Mouse (Mus musculus) hindbrain, embryonic 12.5 days (tissue): ENCODE data around the gene Dennd2c. TPM values are rescaled to one million over a fixed set of nuclear protein-coding genes. Genes with fewer than 3 reads are reported as not detected.
"Not testable (repeated sequence)": the region's sequence is repeated elsewhere in the genome, so short reads cannot be mapped to it uniquely, and the experiment has no call there.

Experiments
- ATAC-seq: fragments of 200-750 bp; cut with Nextera tagmentation; 2 replicates; pipeline ENCODE4 v1.8.0; 2017; ENCODE audit warnings: moderate TSS enrichment; ENCODE audit not compliant: low FRiP score
- H3K27ac ChIP-seq: fragments of 300-500 bp; sonication (generic); 2 replicates; pipeline ENCODE4 v1.5.1; 2016; ENCODE audit warnings: mild to moderate bottlenecking
- H3K27me3 ChIP-seq: fragments of 300-500 bp; sonication (generic); 2 replicates; pipeline ENCODE4 v1.6.1; 2016; ENCODE audit warnings: mild to moderate bottlenecking
- H3K36me3 ChIP-seq: fragments of 300-500 bp; sonication (generic); 2 replicates; pipeline ENCODE4 v1.6.1; 2016; ENCODE audit warnings: mild to moderate bottlenecking
- H3K4me1 ChIP-seq: fragments of 300-500 bp; sonication (generic); 2 replicates; pipeline ENCODE4 v1.6.1; 2016
- H3K4me2 ChIP-seq: fragments of 300-500 bp; sonication (generic); replicated peaks from 2 replicates; pipeline ENCODE4 v1.6.1; 2016; ENCODE audit warnings: mild to moderate bottlenecking
- H3K4me3 ChIP-seq: fragments of 300-500 bp; sonication (generic); 2 replicates; pipeline ENCODE4 v1.5.1; 2016; ENCODE audit warnings: mild to moderate bottlenecking
- H3K9ac ChIP-seq: fragments of 300-500 bp; sonication (generic); 2 replicates; pipeline ENCODE4 v1.6.1; 2016; ENCODE audit warnings: mild to moderate bottlenecking, moderate library complexity
- H3K9me3 ChIP-seq: fragments of 300-500 bp; sonication (generic); replicated peaks from 2 replicates; pipeline ENCODE4 v1.6.1; 2016; ENCODE audit warnings: mild to moderate bottlenecking
- WGBS: fragments of 180-500 bp; shearing (Covaris S2); methylation state at CpG from one replicate; pipeline ENCODE4 v1.1.7; 2016; 5-methylcytosine and 5-hydroxymethylcytosine counted together
- polyA plus RNA-seq: library from polyadenylated mRNA; unstranded; fragments of >200 nt; fragmentation: Nextera tagmentation; extraction: Ambion mirVana; gene quantifications from 2 replicates; pipeline ENCODE4 v1.2.1, GENCODE M21; 2016

The Dennd2c gene
- polyA plus RNA-seq, 1 experiment from 2014 or later: 3.6 TPM

DNA sequence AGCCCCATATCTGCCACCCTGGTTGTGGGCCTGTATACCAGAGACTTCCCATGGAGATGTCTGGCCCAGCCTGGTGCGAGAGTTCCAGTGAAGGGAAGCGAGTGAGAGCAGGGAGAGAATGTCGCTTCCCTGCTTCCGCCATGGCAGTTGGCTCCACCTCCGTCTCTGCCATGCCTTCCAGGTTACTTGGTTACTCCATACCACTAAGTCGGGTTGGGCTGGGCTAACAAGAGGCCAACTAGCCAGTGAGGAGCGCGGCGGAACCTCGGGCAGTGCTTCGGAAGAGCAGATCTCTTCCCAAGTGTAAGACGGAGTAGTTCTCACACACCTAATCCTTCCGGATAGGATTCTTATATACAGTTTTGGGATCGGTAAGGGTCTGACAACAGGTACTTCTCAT is 80.4 kb downstream of the Dennd2c start:
- Histone ChIP-seq H3K9me3 (no peaks in the 10 kb centered on the region), H3K4me2 (no peak overlapping the region), H3K27me3 (no peaks in the 10 kb centered on the region), H3K4me3 (no peak overlapping the region), H3K36me3 (peaks cover 14% of the 10 kb centered on the region), H3K9ac (no peak overlapping the region), H3K4me1 (no peaks in the 10 kb centered on the region), H3K27ac (no peak overlapping the region)
- ATAC-seq: no peak
- WGBS: 81% methylated on average over 14 of the region's 14 CpGs

DNA sequence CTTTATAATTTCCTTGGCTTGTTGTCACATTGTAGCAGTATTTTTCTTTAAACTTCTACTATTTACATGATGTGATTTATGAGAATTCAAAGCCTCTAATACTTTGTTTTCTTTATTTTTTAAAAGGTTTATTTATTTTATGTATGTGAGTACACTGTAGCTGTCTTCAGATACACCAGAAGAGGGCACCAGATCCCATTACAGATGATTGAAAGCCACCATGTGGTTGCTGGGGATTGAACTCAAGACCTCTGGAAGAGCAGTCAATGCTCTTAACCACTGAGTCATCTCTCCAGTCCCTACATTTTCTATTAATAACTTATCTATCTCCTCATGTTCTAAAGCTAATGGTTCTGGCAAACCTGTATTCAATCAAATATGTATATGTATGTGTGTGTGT is 82.1 kb downstream of the Dennd2c start:
- H3K27me3 ChIP-seq, H3K4me1 ChIP-seq, H3K36me3 ChIP-seq, H3K9me3 ChIP-seq, H3K4me3 ChIP-seq, H3K9ac ChIP-seq, H3K4me2 ChIP-seq, ATAC-seq, H3K27ac ChIP-seq: not testable (repeated sequence)

DNA sequence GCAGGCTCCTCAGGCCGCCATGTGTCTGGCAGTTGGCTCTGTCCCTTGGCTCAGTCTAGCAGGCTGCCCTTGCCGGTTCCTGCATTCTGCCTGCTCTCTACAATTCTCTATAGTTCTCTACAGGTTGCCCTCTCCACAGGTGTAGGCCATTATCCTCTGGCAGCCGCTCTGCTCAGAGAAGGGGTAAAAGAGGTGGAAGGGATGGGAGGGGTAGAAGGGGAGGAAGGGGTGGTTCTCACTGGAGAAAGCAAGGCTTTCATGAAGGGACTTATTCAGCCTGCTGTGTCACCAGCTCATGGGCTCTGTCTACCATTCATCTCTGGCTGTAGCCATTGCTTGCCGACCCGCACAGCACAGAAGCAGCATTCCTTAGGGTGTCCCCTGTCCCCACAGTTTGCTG is 86.0 kb downstream of the Dennd2c start:
- Histone ChIP-seq H3K36me3 (no peaks in the 10 kb centered on the region), H3K9ac (no peak overlapping the region), H3K9me3 (0 out of 2 replicates have a peak, but pooled peaks cover 4% of the 10 kb centered on the region), H3K4me3 (no peak overlapping the region), H3K27me3 (no peaks in the 10 kb centered on the region), H3K27ac (no peak overlapping the region), H3K4me2 (no peak overlapping the region), H3K4me1 (no peaks in the 10 kb centered on the region)
- no peak for ATAC-seq
- WGBS: 43% methylated on average over 5 of the region's 5 CpGs

DNA sequence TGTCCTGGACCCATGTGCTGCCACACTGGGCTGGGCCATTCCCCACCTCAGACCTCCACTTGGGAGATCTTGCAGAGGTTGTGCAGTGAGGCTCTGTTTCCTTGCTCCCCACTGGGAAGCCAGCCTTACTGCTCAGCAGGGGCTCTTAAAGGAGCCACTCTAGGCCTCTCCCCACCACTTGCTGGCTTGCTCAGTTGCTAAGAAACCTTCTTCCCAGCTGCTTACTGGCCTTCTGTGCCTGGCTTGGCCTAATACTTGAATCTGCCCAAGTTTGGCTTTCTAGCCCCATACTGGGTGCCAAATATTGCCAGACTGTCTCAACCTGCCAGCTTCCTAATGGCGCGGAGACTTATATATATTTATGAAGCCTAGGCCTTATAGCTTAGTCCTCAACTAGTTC is 86.5 kb downstream of the Dennd2c start:
- WGBS: 100% methylated on average over 2 of the region's 2 CpGs

DNA sequence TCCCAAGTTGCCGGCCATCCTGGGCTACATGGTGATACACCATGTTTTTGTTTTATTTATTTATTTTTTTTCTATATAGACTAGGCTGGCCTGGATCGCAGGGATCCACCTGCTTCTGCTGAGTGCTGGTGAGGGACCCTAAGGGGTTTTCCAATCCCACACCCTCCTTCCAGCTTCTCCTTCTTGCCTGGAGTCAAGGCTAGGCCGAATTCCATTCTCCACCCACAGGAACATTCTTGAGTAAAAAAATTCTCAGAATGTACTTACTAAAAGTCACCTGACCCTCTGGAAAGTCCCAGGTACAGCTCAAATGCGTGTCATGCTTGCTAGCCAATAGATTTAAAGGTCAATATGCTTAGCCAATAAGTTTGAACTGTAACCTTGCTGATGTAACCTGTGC is 89.8 kb downstream of the Dennd2c start:
- Histone ChIP-seq H3K4me3 (no peak overlapping the region), H3K4me1 (no peaks in the 10 kb centered on the region), H3K9ac (no peak overlapping the region), H3K27me3 (no peaks in the 10 kb centered on the region), H3K9me3 (peaks cover 4% of the 10 kb centered on the region; the same call in 1 of the 2 replicates), H3K36me3 (no peaks in the 10 kb centered on the region), H3K4me2 (no peak overlapping the region), H3K27ac (no peak overlapping the region)
- WGBS: 91% methylated on average over 4 of the region's 4 CpGs
- ATAC-seq: no peak

More for the DNA sequence above, 86.5 kb downstream of the Dennd2c start:
- no peak overlapping the region for H3K4me3 ChIP-seq
- H3K27me3 ChIP-seq: no peaks in the 10 kb centered on the region
- no peak for ATAC-seq
- no peaks in the 10 kb centered on the region for H3K36me3 ChIP-seq
- H3K4me2 ChIP-seq: no peak overlapping the region
- no peaks in the 10 kb centered on the region for H3K4me1 ChIP-seq
- H3K27ac ChIP-seq: no peak overlapping the region
- no peak overlapping the region for H3K9ac ChIP-seq
- H3K9me3 ChIP-seq: peaks cover 4% of the 10 kb centered on the region; the same call in 1 of the 2 replicates

DNA sequence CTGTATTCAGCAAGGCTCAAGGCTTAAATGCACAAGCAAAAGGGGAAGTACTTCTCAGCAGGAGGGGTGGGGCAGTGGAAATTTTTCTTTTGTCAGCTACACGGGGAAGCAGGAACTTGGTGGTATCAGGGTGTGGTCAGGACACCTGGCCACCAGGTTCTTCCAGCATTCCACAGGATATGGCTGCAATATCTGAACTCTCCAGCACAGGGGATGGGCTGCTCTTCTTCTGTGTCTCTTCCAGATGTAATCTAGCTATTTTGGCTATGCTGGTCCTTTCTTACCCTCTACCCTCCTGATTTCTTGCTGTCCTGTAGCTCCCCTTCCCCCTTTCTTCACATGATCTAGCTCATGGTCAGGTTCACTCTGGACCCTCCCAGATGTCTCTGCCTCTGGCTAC is 90.8 kb downstream of the Dennd2c start:
- no peak overlapping the region for H3K9ac ChIP-seq
- peaks cover 4% of the 10 kb centered on the region; the same call in 1 of the 2 replicates for H3K9me3 ChIP-seq
- 70% methylated on average over 1 of the region's 1 CpGs for WGBS
- no peaks in the 10 kb centered on the region for H3K36me3 ChIP-seq
- H3K4me2 ChIP-seq: no peak overlapping the region
- no peak overlapping the region for H3K4me3 ChIP-seq
- H3K4me1 ChIP-seq: no peaks in the 10 kb centered on the region
- no peaks in the 10 kb centered on the region for H3K27me3 ChIP-seq
- ATAC-seq: no peak
- no peak overlapping the region for H3K27ac ChIP-seq

DNA sequence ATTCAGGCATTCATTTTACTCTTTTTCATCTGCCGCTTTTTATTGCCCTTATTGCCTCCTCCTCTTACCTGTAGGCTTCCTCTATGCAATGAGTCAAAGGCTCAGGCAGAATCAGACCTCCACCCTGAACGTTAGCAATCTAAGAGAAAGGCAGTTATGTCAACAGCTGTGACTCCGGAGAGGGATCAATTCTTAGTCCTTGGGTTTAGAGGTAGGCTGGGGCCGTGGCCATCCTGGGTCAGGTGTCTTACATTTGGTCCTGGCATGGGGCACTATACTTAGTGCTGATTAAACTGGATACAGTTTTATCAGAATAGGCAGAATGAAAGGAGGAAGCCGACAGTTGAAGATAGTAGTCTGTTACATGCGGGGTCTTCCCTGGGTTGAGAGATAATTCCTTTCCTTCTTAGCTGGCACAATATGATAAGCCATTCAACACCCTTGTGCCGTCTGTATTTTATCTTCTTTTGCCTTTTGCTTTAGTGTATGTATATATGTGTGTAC is 94.0 kb downstream of the Dennd2c start:
- H3K27ac ChIP-seq: no peak overlapping the region
- H3K4me2 ChIP-seq: no peak overlapping the region
- no peaks in the 10 kb centered on the region for H3K4me1 ChIP-seq
- no peak for ATAC-seq
- 92% methylated on average over 7 of the region's 7 CpGs for WGBS
- no peak overlapping the region for H3K9ac ChIP-seq
- H3K36me3 ChIP-seq: no peaks in the 10 kb centered on the region
- H3K27me3 ChIP-seq: no peaks in the 10 kb centered on the region
- no peak overlapping the region for H3K4me3 ChIP-seq
- H3K9me3 ChIP-seq: peaks cover 4% of the 10 kb centered on the region

DNA sequence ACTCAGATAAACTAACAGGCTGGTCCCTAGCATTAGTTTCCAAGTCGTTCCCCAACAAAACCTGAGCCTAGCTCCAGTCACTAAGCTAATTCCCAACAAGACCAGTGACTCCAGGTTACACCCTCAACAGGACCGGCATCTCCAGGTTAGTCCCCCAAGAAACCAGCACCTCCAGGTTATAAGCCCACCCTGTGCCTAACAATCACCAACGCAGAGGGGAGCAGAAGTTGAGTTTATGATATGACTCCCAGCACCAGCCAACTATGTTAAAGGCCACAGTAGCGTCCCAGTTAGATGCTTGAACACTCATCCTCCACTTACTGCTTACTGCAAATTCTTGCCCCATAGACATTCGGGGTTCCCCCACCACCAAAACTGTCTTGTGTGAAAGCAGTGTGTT is 97.0 kb downstream of the Dennd2c start:
- no peaks in the 10 kb centered on the region; the same call in 1 of the 2 replicates for H3K9me3 ChIP-seq
- ATAC-seq: no peak
- no peaks in the 10 kb centered on the region for H3K36me3 ChIP-seq
- 94% methylated on average over 5 of the region's 5 CpGs for WGBS
- H3K27me3 ChIP-seq: no peaks in the 10 kb centered on the region
- no peak overlapping the region for H3K9ac ChIP-seq
- H3K27ac ChIP-seq: no peak overlapping the region
- H3K4me1 ChIP-seq: no peaks in the 10 kb centered on the region
- H3K4me2 ChIP-seq: no peak overlapping the region
- H3K4me3 ChIP-seq: no peak overlapping the region

DNA sequence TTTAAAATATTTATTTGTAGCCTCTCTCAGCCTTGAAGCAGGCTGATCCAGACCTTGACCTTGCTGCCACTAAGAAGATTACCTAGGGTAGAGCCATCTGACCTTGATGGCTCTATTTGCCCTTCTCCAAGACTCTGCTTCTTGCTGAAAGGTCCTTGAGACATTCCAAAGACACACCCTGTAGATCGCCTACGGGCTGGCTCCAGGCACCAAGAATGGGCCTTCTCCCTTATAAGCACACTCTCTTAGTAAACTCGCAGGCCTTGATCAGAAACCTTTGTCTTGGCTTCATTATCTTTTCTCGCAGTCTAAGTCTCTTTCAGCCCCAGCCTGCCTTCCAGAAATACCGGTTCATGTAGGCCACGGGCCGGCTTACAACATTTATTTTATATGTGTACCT is 98.7 kb downstream of the Dennd2c start:
- not testable (repeated sequence) for H3K4me2 ChIP-seq, H3K4me1 ChIP-seq, H3K27ac ChIP-seq, H3K9ac ChIP-seq, H3K36me3 ChIP-seq, H3K4me3 ChIP-seq, H3K27me3 ChIP-seq, ATAC-seq, H3K9me3 ChIP-seq
- 94% methylated on average over 7 of the region's 7 CpGs for WGBS

DNA sequence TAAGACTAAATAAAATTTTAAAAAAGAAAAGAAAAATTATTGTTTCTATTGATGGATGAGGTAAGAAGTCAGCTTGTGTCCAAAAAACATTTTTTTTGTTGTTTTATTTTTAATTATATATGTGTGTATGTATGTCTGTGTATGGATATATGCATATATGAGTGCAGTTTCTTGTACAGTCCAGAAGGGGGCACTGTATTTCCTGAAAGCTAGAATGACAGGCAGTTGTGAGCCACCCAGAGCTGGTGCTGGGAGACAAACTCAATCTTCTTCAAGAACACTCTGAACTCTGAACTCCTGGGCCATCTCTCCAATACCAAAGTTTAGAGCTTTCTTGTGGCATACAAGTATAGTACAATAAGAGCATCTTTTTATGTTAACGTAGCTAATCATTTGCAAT is 101.2 kb downstream of the Dennd2c start:
- ATAC-seq: no peak
- 88% methylated on average over 1 of the region's 1 CpGs for WGBS
- no peak overlapping the region for H3K27ac ChIP-seq
- no peak overlapping the region for H3K9ac ChIP-seq
- H3K4me1 ChIP-seq: no peaks in the 10 kb centered on the region
- no peaks in the 10 kb centered on the region for H3K27me3 ChIP-seq
- no peak overlapping the region for H3K4me3 ChIP-seq
- no peak overlapping the region for H3K4me2 ChIP-seq
- no peaks in the 10 kb centered on the region; the same call in 1 of the 2 replicates for H3K9me3 ChIP-seq
- H3K36me3 ChIP-seq: no peaks in the 10 kb centered on the region

DNA sequence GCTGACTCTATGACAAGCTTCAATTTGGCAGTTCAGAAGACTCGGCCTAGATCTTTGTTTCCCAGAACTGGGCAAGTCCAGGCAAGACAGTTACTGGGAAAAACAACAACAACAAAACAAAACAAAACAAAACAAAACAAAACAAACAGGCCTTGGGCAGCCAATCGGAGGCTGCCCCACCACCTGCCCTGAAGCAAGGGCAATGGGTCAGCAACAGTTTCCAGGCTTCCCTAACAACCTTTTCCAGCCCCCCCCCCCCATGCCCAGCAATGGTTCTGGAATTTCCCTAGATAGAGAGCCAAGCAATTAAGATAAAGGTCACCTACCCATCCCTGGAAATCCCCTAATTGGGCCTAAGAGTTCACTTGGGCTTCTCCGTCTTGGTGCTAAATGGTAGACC is 102.0 kb downstream of the Dennd2c start:
- 95% methylated on average over 3 of the region's 3 CpGs for WGBS
- Histone ChIP-seq H3K4me2 (no peak overlapping the region), H3K27me3 (no peaks in the 10 kb centered on the region), H3K27ac (no peak overlapping the region), H3K9ac (no peak overlapping the region), H3K4me1 (no peaks in the 10 kb centered on the region), H3K36me3 (no peaks in the 10 kb centered on the region), H3K9me3 (no peaks in the 10 kb centered on the region; the same call in 1 of the 2 replicates), H3K4me3 (no peak overlapping the region)
- ATAC-seq: no peak

DNA sequence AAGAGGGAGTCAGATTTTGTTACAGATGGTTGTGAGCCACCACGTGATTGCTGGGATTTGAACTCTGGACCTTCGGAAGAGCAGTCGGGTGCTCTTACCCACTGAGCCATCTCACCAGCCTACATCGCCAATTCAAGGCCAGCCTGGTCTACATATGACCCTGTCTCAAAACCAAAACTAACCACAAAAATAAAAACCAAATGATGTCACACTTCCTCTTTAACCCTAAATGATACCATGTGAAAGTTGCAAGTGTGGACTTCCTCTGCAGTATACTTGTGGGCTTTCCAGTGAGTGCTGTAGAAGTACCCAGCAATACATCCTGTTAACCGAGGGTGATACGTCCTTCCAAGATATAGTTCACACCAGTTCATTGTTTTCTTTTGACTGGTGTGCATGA is 104.0 kb downstream of the Dennd2c start:
- H3K4me1 ChIP-seq: no peaks in the 10 kb centered on the region
- H3K9ac ChIP-seq: no peak overlapping the region
- H3K27ac ChIP-seq: no peak overlapping the region
- H3K27me3 ChIP-seq: no peaks in the 10 kb centered on the region
- no peaks in the 10 kb centered on the region for H3K9me3 ChIP-seq
- H3K36me3 ChIP-seq: no peaks in the 10 kb centered on the region
- H3K4me3 ChIP-seq: no peak overlapping the region
- no peak for ATAC-seq
- 81% methylated on average over 6 of the region's 6 CpGs for WGBS
- H3K4me2 ChIP-seq: no peak overlapping the region

DNA sequence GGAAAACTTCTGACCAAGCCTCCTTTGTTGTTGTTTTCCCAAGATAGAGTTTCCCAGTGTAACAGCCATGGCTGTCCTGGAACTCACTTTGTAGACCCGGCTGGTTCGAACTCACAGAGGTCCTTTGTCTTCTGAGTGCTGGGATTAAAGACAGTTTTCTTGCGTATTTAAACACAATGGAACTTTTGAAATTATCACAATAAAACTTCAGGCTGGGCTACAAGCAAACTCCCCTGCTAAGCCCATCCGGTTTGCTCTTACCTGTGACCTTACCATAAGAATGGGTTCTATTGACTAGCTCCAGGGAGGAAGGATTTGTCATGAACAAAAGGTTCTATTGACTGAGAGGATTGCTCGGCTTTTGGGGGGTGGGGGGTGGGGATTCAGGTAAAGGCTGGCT is 105.3 kb downstream of the Dennd2c start:
- H3K4me1 ChIP-seq: no peaks in the 10 kb centered on the region
- no peak overlapping the region for H3K9ac ChIP-seq
- WGBS: 30% methylated on average over 5 of the region's 5 CpGs
- no peak for ATAC-seq
- no peaks in the 10 kb centered on the region for H3K9me3 ChIP-seq
- no peak overlapping the region for H3K4me2 ChIP-seq
- H3K4me3 ChIP-seq: no peak overlapping the region
- H3K36me3 ChIP-seq: no peaks in the 10 kb centered on the region
- no peak overlapping the region for H3K27ac ChIP-seq
- H3K27me3 ChIP-seq: no peaks in the 10 kb centered on the region
